Mouse (Mus musculus): Measurements from ENCODE around the gene Dbndd1. TPM values are rescaled to one million over a fixed set of nuclear protein-coding genes. Genes with fewer than 3 reads are reported as not detected.

Gene Dbndd1
- total RNA-seq, 1 experiment from 2014 or later: not detected

Other genes with a start within 250 kb of the Dbndd1 start
- 23.7 and 38.5 TPM in 2 replicates for gene Fanca, start 196.9 kb downstream of the Dbndd1 start, total RNA-seq (2017)
- gene Spire2, start 182.8 kb downstream of the Dbndd1 start, total RNA-seq (2017): 0.94 and 4.0 TPM in 2 replicates
- gene Tcf25, start 141.7 kb downstream of the Dbndd1 start, total RNA-seq (2017): 126 and 245 TPM in 2 replicates
- not detected in 2 replicates for gene Mc1r, start 108.4 kb downstream of the Dbndd1 start, total RNA-seq (2017)
- 0.89 TPM in 1 of 2 replicates, not detected in the other for gene Tubb3, start 104.0 kb downstream of the Dbndd1 start, total RNA-seq (2017)
- gene Def8, start 91.9 kb downstream of the Dbndd1 start, total RNA-seq (2017): 63.8 and 85.3 TPM in 2 replicates
- gene Afg3l1, start 37.6 kb downstream of the Dbndd1 start, total RNA-seq (2017): 16.9 and 18.8 TPM in 2 replicates
- gene Gas8, start 3.4 kb upstream of the Dbndd1 start, total RNA-seq (2017): 18.9 and 21.1 TPM in 2 replicates
- 2.2 and 3.9 TPM in 2 replicates for gene Rhou, start 138.5 kb upstream of the Dbndd1 start, total RNA-seq (2017)

All from hematopoietic stem cell, adult 5-6 weeks (primary cell).